Comparison of ENCODE assay signal across 8 mouse cellular contexts in genomic region chr9:44318826-44319095, GRCm38 (mm10). TPM values are rescaled to one million over a fixed set of nuclear protein-coding genes. Genes with fewer than 3 reads are reported as not detected.
A peak's percentile ranks its signal among the peaks of the same experiment; 100 is the strongest.
DNase-seq lines count a peak whose midpoint lies in the region; ATAC-seq and TF ChIP-seq lines count a peak whose summit lies in the region.

No protein-coding gene starts in this region.

- TF ChIP-seq CTCF in lung, adult 2 months (IDR thresholded peaks at IDR 0.05; ENCODE audit: insufficient read depth, low read length), result no peak

- peak overlapping the region; percentile 75 for H3ac ChIP-seq in myocyte (ENCODE audit: control insufficient read depth, insufficient read length)

- peak overlapping the region; percentile 94 for H3K4me2 ChIP-seq in forebrain, embryonic 11.5 days (ENCODE audit: low read depth, low read length, severe bottlenecking)
- peak overlapping the region; percentile 92 for H3K4me2 ChIP-seq in myocyte (ENCODE audit: low read depth)

- no peaks in the 10 kb centered on the region for H3K27me3 ChIP-seq in forebrain, embryonic 11.5 days (ENCODE audit: control insufficient read depth, insufficient read depth, low read length)
- no peaks in the 10 kb centered on the region for H3K27me3 ChIP-seq in myocyte (ENCODE audit: control insufficient read depth, insufficient read depth, insufficient read length)

- WGBS in lung, adult 2 months, result 18% methylated on average over 3 of the region's 3 CpGs
- WGBS in forebrain, embryonic 11.5 days, result 19% methylated on average over 3 of the region's 3 CpGs

- no peak for TF ChIP-seq POLR2A in lung, adult 2 months (IDR thresholded peaks at IDR 0.05; ENCODE audit: borderline replicate concordance, extremely low read depth, low read depth, low read length)
- no peak for TF ChIP-seq POLR2A in myocyte (IDR thresholded peaks at IDR 0.05; ENCODE audit: insufficient read length, low read depth)

- H3K9ac ChIP-seq in forebrain, embryonic 11.5 days (ENCODE audit: low read length), result no peak overlapping the region

- H3K79me2 ChIP-seq in myocyte (ENCODE audit: control insufficient read depth, insufficient read depth), result no peaks in the 10 kb centered on the region

- H3K36me3 ChIP-seq in forebrain, embryonic 11.5 days (ENCODE audit: control insufficient read depth, insufficient read depth, low read length), result peaks cover 4% of the 10 kb centered on the region; the same call in 1 of the 2 replicates
- no peaks in the 10 kb centered on the region for H3K36me3 ChIP-seq in myocyte (ENCODE audit: control insufficient read depth, insufficient read depth)

- peak overlapping the region; percentile 26 for H3K4me3 ChIP-seq in lung, adult 2 months (replicated peaks; ENCODE audit: extremely low read depth, low read depth, low read length)
- peak overlapping the region; percentile 92; the same call in 1 of the 2 replicates for H3K4me3 ChIP-seq in forebrain, embryonic 11.5 days (ENCODE audit: low read depth, low read length)
- peak overlapping the region; percentile 43 for H3K4me3 ChIP-seq in myocyte

- no peak for ATAC-seq in forebrain, embryonic 11.5 days (replicated peaks; ENCODE audit: low FRiP score)

- H3K27ac ChIP-seq in forebrain, embryonic 11.5 days (ENCODE audit: low read depth, low read length), result no peak overlapping the region

- DNase-seq in lung, adult 2 months, result no peak
- DNase-seq in lung, postnatal 25 days (ENCODE audit: low spot score), result no peak
- peak; percentile 32 for DNase-seq in forebrain, embryonic 11.5 days (ENCODE audit: low spot score)
- DNase-seq in kidney, postnatal 10 days, result peak; percentile 58
- DNase-seq in left cerebral cortex, adult 11 months (ENCODE audit: low spot score), result no peak
- no peak for DNase-seq in B cell, adult 2 months
- DNase-seq in frontal cortex, adult 2 months (ENCODE audit: extremely low spot score in 1 of 2, low spot score in 1 of 2), result no peak

- H3K4me1 ChIP-seq in lung, adult 2 months (ENCODE audit: control insufficient read depth, insufficient read depth, low read length), result peaks cover 16% of the 10 kb centered on the region
- H3K4me1 ChIP-seq in forebrain, embryonic 11.5 days (replicated peaks; ENCODE audit: control insufficient read depth, insufficient read depth, low read length), result peaks cover 16% of the 10 kb centered on the region; the same call in 1 of the 2 replicates

- H3K9me3 ChIP-seq in forebrain, embryonic 11.5 days (ENCODE audit: control insufficient read depth, low read length), result no peaks in the 10 kb centered on the region

TF ChIP-seq in myocyte, 11 proteins besides CTCF, POLR2A, EP300 and RAD21:
- no peak for TF ChIP-seq POLR2AphosphoS2 (IDR thresholded peaks at IDR 0.05; ENCODE audit: insufficient read length, low read depth)
- TF ChIP-seq E2F4 (IDR thresholded peaks at IDR 0.05; ENCODE audit: insufficient read depth), result no peak
- no peak for TF ChIP-seq MYOD1 (IDR thresholded peaks at IDR 0.05; ENCODE audit: control insufficient read depth in 1 of 3, insufficient read length in 2 of 3, low read depth in 2 of 3)
- TF ChIP-seq TCF12 (IDR thresholded peaks at IDR 0.05; ENCODE audit: insufficient read depth, poor library complexity, severe bottlenecking), result no peak
- TF ChIP-seq MYOG (IDR thresholded peaks at IDR 0.05; ENCODE audit: control insufficient read depth in 1 of 3, insufficient read depth in 1 of 3, insufficient read length in 2 of 3, low read depth in 2 of 3), result no peak
- no peak for TF ChIP-seq TCF3 (IDR thresholded peaks at IDR 0.05; ENCODE audit: insufficient read length, low read depth)
- no peak for TF ChIP-seq SRF (IDR thresholded peaks at IDR 0.05; ENCODE audit: control insufficient read depth, insufficient read length, low read depth)
- no peak for TF ChIP-seq MAX (IDR thresholded peaks at IDR 0.05; ENCODE audit: low read depth)
- no peak for TF ChIP-seq USF1 (IDR thresholded peaks at IDR 0.05; ENCODE audit: low read depth)
- no peak for TF ChIP-seq REST (IDR thresholded peaks at IDR 0.05; ENCODE audit: insufficient read depth, insufficient read length)
- no peak for TF ChIP-seq CEBPB (IDR thresholded peaks at IDR 0.05; ENCODE audit: insufficient read depth, poor library complexity, severe bottlenecking)

RNA-seq across cellular contexts. Expression of gene C2cd2l, which starts 1.3 kb away (rescaled TPM):
- 77.9 and 88.0 TPM in 2 replicates for polyA plus RNA-seq in lung, adult 2 months (2012; rRNA removed)
- polyA plus RNA-seq in forebrain, embryonic 11.5 days (2014; fragmentation: Nextera tagmentation; extraction: Ambion mirVana), result 12.2 and 13.7 TPM in 2 replicates
- polyA plus RNA-seq in myocyte (2012; fragmentation: generic; extraction: Trizol), result 18.1 TPM
- 201 and 202 TPM in 2 replicates for polyA plus RNA-seq in frontal cortex, adult 2 months (2012; rRNA removed)

RNA-seq across cellular contexts. Expression of gene Dpagt1, which starts 7.1 kb away (rescaled TPM):
- 50.0 and 58.7 TPM in 2 replicates for polyA plus RNA-seq in lung, adult 2 months (2012; rRNA removed)
- 47.7 and 49.1 TPM in 2 replicates for polyA plus RNA-seq in forebrain, embryonic 11.5 days (2014; fragmentation: Nextera tagmentation; extraction: Ambion mirVana)
- 26.3 TPM for polyA plus RNA-seq in myocyte (2012; fragmentation: generic; extraction: Trizol)
- polyA plus RNA-seq in frontal cortex, adult 2 months (2012; rRNA removed), result 21.1 and 22.9 TPM in 2 replicates

RNA-seq across cellular contexts. Expression of gene Hinfp, which starts 13.3 kb away (rescaled TPM):
- 16.9 and 21.3 TPM in 2 replicates for polyA plus RNA-seq in lung, adult 2 months (2012; rRNA removed)
- polyA plus RNA-seq in forebrain, embryonic 11.5 days (2014; fragmentation: Nextera tagmentation; extraction: Ambion mirVana), result 25.8 and 27.4 TPM in 2 replicates
- polyA plus RNA-seq in myocyte (2012; fragmentation: generic; extraction: Trizol), result 6.5 TPM
- polyA plus RNA-seq in frontal cortex, adult 2 months (2012; rRNA removed), result 32.1 and 32.3 TPM in 2 replicates

RNA-seq across cellular contexts. Expression of gene H2afx, which starts 15.7 kb away (rescaled TPM):
- 41.3 and 50.1 TPM in 2 replicates for polyA plus RNA-seq in lung, adult 2 months (2012; rRNA removed)
- polyA plus RNA-seq in forebrain, embryonic 11.5 days (2014; fragmentation: Nextera tagmentation; extraction: Ambion mirVana), result 463 and 498 TPM in 2 replicates
- 123 TPM for polyA plus RNA-seq in myocyte (2012; fragmentation: generic; extraction: Trizol)
- polyA plus RNA-seq in frontal cortex, adult 2 months (2012; rRNA removed), result 65.4 and 75.0 TPM in 2 replicates

RNA-seq across cellular contexts. Expression of gene Hmbs, which starts 25.3 kb away (rescaled TPM):
- polyA plus RNA-seq in lung, adult 2 months (2012; rRNA removed), result 21.8 and 27.7 TPM in 2 replicates
- polyA plus RNA-seq in forebrain, embryonic 11.5 days (2014; fragmentation: Nextera tagmentation; extraction: Ambion mirVana), result 155 and 166 TPM in 2 replicates
- polyA plus RNA-seq in myocyte (2012; fragmentation: generic; extraction: Trizol), result 31.5 TPM
- polyA plus RNA-seq in frontal cortex, adult 2 months (2012; rRNA removed), result 30.3 and 33.4 TPM in 2 replicates

Comparison
In these comparisons a context has a peak if more than half of its experiments do, and no peak if none do; other contexts are left out.
1. DNase-seq: peak in forebrain, embryonic 11.5 days (single experiment) and kidney, postnatal 10 days (single experiment); none in lung, adult 2 months (single experiment), lung, postnatal 25 days (single experiment), left cerebral cortex, adult 11 months (single experiment), B cell, adult 2 months (0 of 2) and frontal cortex, adult 2 months (0 of 2).
2. H3K4me3 ChIP-seq: peak in every context shown above with its lines; median percentile 92 in forebrain, embryonic 11.5 days; 43 in myocyte; 26 in lung, adult 2 months.